Mouse (Mus musculus) CH12.LX (cell line): ENCODE measurements around the gene Hdac4. TPM values are rescaled to one million over a fixed set of nuclear protein-coding genes. Genes with fewer than 3 reads are reported as not detected.

Experiments used
- DNase-seq: peaks from one replicate; pipeline ENCODE4 v3.0.0-alpha.2; 2013; ENCODE audit errors: extremely low read depth
- H3K27ac ChIP-seq: 2 replicates; pipeline ENCODE4 v1.5.1; 2012; ENCODE audit warnings: low read depth, mild to moderate bottlenecking, control low read depth, moderate library complexity; ENCODE audit not compliant: insufficient read depth
- H3K27me3 ChIP-seq: replicated peaks from 2 replicates; pipeline ENCODE3; 2012; ENCODE audit warnings: inconsistent platforms
- H3K36me3 ChIP-seq, 2 experiments: replicated peaks in 1 of 2; 2 replicates each; pipeline versions ENCODE3 to v1.6.1; 2012; ENCODE audit warnings: inconsistent platforms in 1 of 2, low read length in 1 of 2, mild to moderate bottlenecking in 1 of 2, mixed read lengths in 1 of 2, moderate library complexity in 1 of 2; ENCODE audit not compliant: control insufficient read depth in 1 of 2, insufficient read depth in 1 of 2
- H3K4me1 ChIP-seq, 2 experiments: 2 replicates each; pipeline ENCODE4 v1.6.1; 2012; ENCODE audit warnings: inconsistent platforms in 1 of 2, moderate library complexity in 1 of 2; ENCODE audit not compliant: insufficient read depth in 2 of 2, control insufficient read depth in 1 of 2
- H3K4me2 ChIP-seq: 2 replicates; pipeline ENCODE4 v1.6.1; 2012; ENCODE audit warnings: low read depth, mild to moderate bottlenecking, control low read depth; ENCODE audit not compliant: poor library complexity, insufficient read depth, severe bottlenecking
- H3K4me3 ChIP-seq, 3 experiments: fragments of 150-350 bp in 1 of 3; sonication (generic) in 1 of 3; replicated peaks in 1 of 3; 2 replicates each; pipeline versions ENCODE3 to v1.5.1; 2011 to 2012; ENCODE audit warnings: low read depth in 2 of 3, low read length in 2 of 3, mild to moderate bottlenecking in 2 of 3, moderate library complexity in 2 of 3, control low read depth in 1 of 3, improper control_type of control experiment in 1 of 3, inconsistent platforms in 1 of 3, mixed read lengths in 1 of 3; ENCODE audit not compliant: poor library complexity in 1 of 3
- H3K79me2 ChIP-seq: replicated peaks from 2 replicates; pipeline ENCODE4 v1.6.1; 2012; ENCODE audit warnings: mild to moderate bottlenecking, moderate library complexity; ENCODE audit not compliant: control insufficient read depth, poor library complexity, insufficient read depth, severe bottlenecking; ENCODE audit errors: extremely low read depth
- H3K9ac ChIP-seq: 2 replicates; pipeline ENCODE4 v1.6.1; 2012; ENCODE audit warnings: low read depth, mild to moderate bottlenecking, control low read depth, moderate library complexity; ENCODE audit not compliant: insufficient read depth
- H3K9me3 ChIP-seq: replicated peaks from 2 replicates; pipeline ENCODE3; 2012; ENCODE audit warnings: low read length, inconsistent platforms, mixed read lengths
- CHD1 ChIP-seq: IDR thresholded peaks from 2 replicates; pipeline ENCODE4 v1.6.1; 2012; ENCODE audit warnings: low read depth, low read length, improper control_type of control experiment, inconsistent platforms
- CHD2 ChIP-seq: IDR thresholded peaks from 2 replicates; pipeline ENCODE4 v1.6.1; 2011; ENCODE audit warnings: low read length, improper control_type of control experiment
- E2F4 ChIP-seq: IDR thresholded peaks from 2 replicates; pipeline ENCODE4 v1.6.1; 2011; ENCODE audit warnings: low read depth, low read length, improper control_type of control experiment; ENCODE audit not compliant: insufficient replicate concordance
- ELF1 ChIP-seq: IDR thresholded peaks from 2 replicates; pipeline ENCODE4 v1.6.1; 2014; ENCODE audit warnings: low read depth, mild to moderate bottlenecking, inconsistent platforms, low read length, improper control_type of control experiment
- EP300 ChIP-seq: IDR thresholded peaks from 2 replicates; pipeline ENCODE4 v1.6.1; 2011; ENCODE audit warnings: low read length, improper control_type of control experiment
- GABPA ChIP-seq: IDR thresholded peaks from 2 replicates; pipeline ENCODE4 v1.6.1; 2012; ENCODE audit warnings: low read depth, low read length, improper control_type of control experiment, inconsistent platforms; ENCODE audit not compliant: insufficient replicate concordance
- JUND ChIP-seq: conservative IDR thresholded peaks from 2 replicates; pipeline ENCODE4 v1.6.1; 2011; ENCODE audit warnings: low read depth, low read length, improper control_type of control experiment
- MAFK ChIP-seq: IDR thresholded peaks from 2 replicates; pipeline ENCODE4 v1.6.1; 2011; ENCODE audit warnings: low read length, improper control_type of control experiment; ENCODE audit not compliant: insufficient replicate concordance
- MEF2A ChIP-seq: IDR thresholded peaks from 2 replicates; pipeline ENCODE4 v1.6.1; 2014; ENCODE audit warnings: low read depth, mild to moderate bottlenecking, inconsistent platforms, low read length, improper control_type of control experiment, borderline replicate concordance
- MXI1 ChIP-seq: IDR thresholded peaks from 2 replicates; pipeline ENCODE4 v1.6.1; 2011; ENCODE audit warnings: mild to moderate bottlenecking, low read depth, low read length, improper control_type of control experiment
- NELFE ChIP-seq: IDR thresholded peaks from 2 replicates; pipeline ENCODE4 v1.6.1; 2011; ENCODE audit warnings: low read depth, low read length, improper control_type of control experiment
- NRF1 ChIP-seq: IDR thresholded peaks from 2 replicates; pipeline ENCODE4 v1.6.1; 2014; ENCODE audit warnings: low read depth, mild to moderate bottlenecking, inconsistent platforms, low read length, improper control_type of control experiment, moderate library complexity
- PAX5 ChIP-seq: IDR thresholded peaks from 2 replicates; pipeline ENCODE4 v1.6.1; 2012; ENCODE audit warnings: low read length, inconsistent platforms, mixed read lengths
- POLR2AphosphoS2 ChIP-seq: IDR thresholded peaks from 2 replicates; pipeline ENCODE4 v1.6.1; 2011; ENCODE audit warnings: low read depth, low read length, improper control_type of control experiment
- RAD21 ChIP-seq: IDR thresholded peaks from 2 replicates; pipeline ENCODE4 v1.6.1; 2011; ENCODE audit warnings: low read depth, mild to moderate bottlenecking, low read length, improper control_type of control experiment, moderate library complexity
- RCOR1 ChIP-seq: conservative IDR thresholded peaks from 2 replicates; pipeline ENCODE4 v1.6.1; 2012; ENCODE audit warnings: low read depth, mild to moderate bottlenecking, inconsistent platforms, low read length, improper control_type of control experiment
- SIN3A ChIP-seq: IDR thresholded peaks from 2 replicates; pipeline ENCODE4 v1.6.1; 2012; ENCODE audit warnings: low read length, improper control_type of control experiment, inconsistent platforms
- TBP ChIP-seq: conservative IDR thresholded peaks from 2 replicates; pipeline ENCODE4 v1.6.1; 2011; ENCODE audit warnings: low read depth, low read length, improper control_type of control experiment
- TCF12 ChIP-seq: IDR thresholded peaks from 2 replicates; pipeline ENCODE4 v1.6.1; 2014; ENCODE audit warnings: low read depth, mild to moderate bottlenecking, inconsistent platforms, low read length, improper control_type of control experiment
- UBTF ChIP-seq: IDR thresholded peaks from 2 replicates; pipeline ENCODE4 v1.6.1; 2012; ENCODE audit warnings: low read depth, mild to moderate bottlenecking, inconsistent platforms, low read length, improper control_type of control experiment, moderate library complexity
- ZC3H11A ChIP-seq: IDR thresholded peaks from 2 replicates; pipeline ENCODE4 v1.6.1; 2012; ENCODE audit warnings: low read depth, mild to moderate bottlenecking, inconsistent platforms, low read length, improper control_type of control experiment
- ZMIZ1 ChIP-seq: IDR thresholded peaks from 2 replicates; pipeline ENCODE4 v1.6.1; 2012; ENCODE audit warnings: low read depth, mild to moderate bottlenecking, inconsistent platforms, low read length, improper control_type of control experiment
- ZNF384 ChIP-seq: IDR thresholded peaks from 2 replicates; pipeline ENCODE4 v1.6.1; 2012; ENCODE audit warnings: low read depth, low read length, improper control_type of control experiment, inconsistent platforms
- dilution Hi-C: fragments of 300-500 bp; cut with MboI; formaldehyde crosslinking; loops from 2 replicates; pipeline ENCODE4 v1.14.3; 2020; ENCODE audit warnings: low sequenced_read_pairs; ENCODE audit not compliant: extremely low pct_unique_long_range_greater_than_20kb, extremely low pct_ligation_motif_present
- in situ Hi-C: fragments of 300-500 bp; cut with MboI; formaldehyde crosslinking; loops from 3 replicates; pipeline ENCODE4 v1.14.3; 2019; ENCODE audit warnings: low sequenced_read_pairs, low pct_ligation_motif_present, low pct_unique_long_range_greater_than_20kb, mixed read lengths
- polyA plus RNA-seq: library from polyadenylated mRNA; unstranded; fragments of >175 nt; gene quantifications from 2 replicates; pipeline ENCODE4 v1.2.1, GENCODE M21; 2012; ENCODE audit warnings: low read depth; ENCODE audit not compliant: insufficient read length
- total RNA-seq, 2 experiments: library from RNA; depleted of rRNA; stranded (reverse); fragments of 300-350 nt in 1 of 2; fragments of >200 nt in 1 of 2; gene quantifications; 2 replicates each; pipeline ENCODE4 v1.2.3; 2012 to 2014

Hdac4 gene
- total and polyA plus RNA-seq, 3 experiments, result 2.4 to 6.3 (median 4.3) TPM

GRCm38 (mm10) chr1:92098456-92098855 lies 97.0 kb downstream of the Hdac4 start:
- H3K79me2 ChIP-seq, result no peaks in the 10 kb centered on the region; the same call in 1 of the 2 replicates
- H3K27me3 ChIP-seq, result no peaks in the 10 kb centered on the region
- H3K9me3 ChIP-seq, result no peaks in the 10 kb centered on the region
- in situ Hi-C loops, result no loop called here
- H3K4me1 ChIP-seq, result peaks cover 4 to 14% of the 10 kb centered on the region in 2 experiments
- H3K4me3 ChIP-seq, result no peak overlapping the region
- no peak overlapping the region for H3K4me2 ChIP-seq
- no peak for DNase-seq
- dilution Hi-C loops, result no loop called here
- peaks cover 0 to 1% of the 10 kb centered on the region in 2 experiments for H3K36me3 ChIP-seq
- H3K9ac ChIP-seq, result no peak overlapping the region
- no peak overlapping the region for H3K27ac ChIP-seq
- TF ChIP-seq ZNF384, result no peak
- TF ChIP-seq UBTF, result no peak
- TF ChIP-seq TCF12, result no peak
- TF ChIP-seq ELF1, result no peak
- TF ChIP-seq ZMIZ1, result no peak
- TF ChIP-seq RAD21, result no peak
- no peak for TF ChIP-seq MXI1
- TF ChIP-seq MAFK, result no peak
- no peak for TF ChIP-seq EP300
- TF ChIP-seq PAX5, result no peak
- TF ChIP-seq CHD1, result no peak
- no peak for TF ChIP-seq NELFE
- no peak for TF ChIP-seq SIN3A
- TF ChIP-seq JUND, result no peak
- TF ChIP-seq, all 38 proteins: peak for 0

GRCm38 (mm10) chr1:92096991-92097525 lies 98.4 kb downstream of the Hdac4 start:
- no peak for TF ChIP-seq CHD2
- TF ChIP-seq ZMIZ1, result no peak
- TF ChIP-seq MXI1, result no peak
- no peak for TF ChIP-seq MEF2A
- TF ChIP-seq RAD21, result no peak
- TF ChIP-seq RCOR1, result no peak
- no peak for TF ChIP-seq GABPA
- TF ChIP-seq POLR2AphosphoS2, result no peak
- no peak for TF ChIP-seq ZC3H11A
- no peak for TF ChIP-seq NRF1
- TF ChIP-seq MAFK, result no peak
- no peak for TF ChIP-seq E2F4
- TF ChIP-seq TBP, result no peak
- Histone ChIP-seq H3K9me3 (no peaks in the 10 kb centered on the region), H3K4me2 (no peak overlapping the region)

More at GRCm38 (mm10) chr1:92096991-92097525, 98.4 kb downstream of the Hdac4 start:
- Histone ChIP-seq H3K27ac (no peak overlapping the region), H3K4me1 (peaks cover 4 to 16% of the 10 kb centered on the region in 2 experiments), H3K36me3 (peaks cover 0 to 1% of the 10 kb centered on the region in 2 experiments), H3K79me2 (no peaks in the 10 kb centered on the region; the same call in 1 of the 2 replicates), H3K27me3 (no peaks in the 10 kb centered on the region), H3K9ac (no peak overlapping the region), H3K4me3 (no peak overlapping the region)
- dilution Hi-C loops, result no loop called here
- in situ Hi-C loops, result no loop called here
- no peak for DNase-seq
